Mouse (Mus musculus) ZHBTc4 (cell line): ENCODE data around the gene Cog2.

Experiments used
- DNase-seq: peaks from one replicate; pipeline ENCODE4 v3.0.0-alpha.2; 2011; ENCODE audit warnings: low read depth, low spot score

The Cog2 gene

DNA sequence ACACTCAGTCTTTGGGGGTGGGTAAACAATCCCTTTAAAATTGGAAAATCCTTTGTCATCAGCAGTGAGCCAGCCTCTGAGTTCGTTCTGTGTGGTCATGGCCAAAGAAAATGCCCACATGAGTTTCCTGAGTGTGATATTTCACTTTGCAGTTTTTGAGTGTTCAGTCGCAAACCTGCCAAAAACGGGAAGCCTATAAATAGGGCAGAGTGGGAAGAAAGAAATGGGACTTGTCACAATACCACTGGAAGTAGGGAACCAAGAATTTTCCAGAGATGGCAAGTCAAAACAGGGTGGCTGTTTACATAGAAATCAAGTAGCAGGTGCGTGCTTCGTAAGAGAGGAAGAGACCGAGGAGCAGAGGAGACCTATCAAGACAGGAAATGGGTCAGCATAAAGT lies 4.0 kb upstream of the Cog2 start:
- no peak for DNase-seq

DNA sequence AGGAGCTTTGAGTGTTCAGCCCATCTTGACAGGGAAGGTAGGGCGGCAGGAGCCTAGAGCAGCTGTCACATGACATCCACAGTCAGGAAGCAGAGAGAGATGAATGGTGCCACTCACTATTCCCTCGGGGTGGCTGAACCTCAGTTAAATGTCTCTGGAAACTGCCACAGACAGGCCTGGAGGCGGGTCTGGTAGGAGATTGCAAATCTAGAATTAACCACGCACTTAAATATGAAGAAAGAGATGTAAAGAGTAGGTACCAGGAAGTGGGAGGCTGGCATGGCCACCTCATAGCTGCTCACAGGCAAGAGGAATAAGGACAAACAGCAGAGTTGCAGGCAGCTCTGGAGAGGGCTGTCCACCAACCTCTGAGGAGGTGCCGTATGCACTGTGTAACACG lies 3.4 kb upstream of the Cog2 start:
- no peak for DNase-seq

DNA sequence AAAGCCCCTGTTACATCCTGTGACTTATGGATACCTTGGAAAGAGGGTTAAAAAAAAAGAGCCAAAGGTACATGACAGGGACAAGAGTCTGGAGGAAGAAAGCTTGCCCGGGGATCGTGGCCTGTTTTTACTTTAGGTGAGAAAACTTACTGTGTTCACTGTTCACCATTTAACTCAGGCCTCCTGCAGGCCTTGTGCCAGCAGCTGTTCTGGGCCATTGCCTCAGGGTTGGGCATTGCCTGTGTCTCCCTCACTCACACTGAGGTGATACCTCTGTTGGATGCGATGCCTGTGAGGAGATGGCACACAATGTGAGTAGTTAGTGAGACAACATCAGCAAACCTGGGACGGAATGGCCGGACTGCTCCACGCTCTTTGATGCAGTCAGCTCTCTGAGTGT lies 1.4 kb downstream of the Cog2 start:
- DNase-seq: no peak

DNA sequence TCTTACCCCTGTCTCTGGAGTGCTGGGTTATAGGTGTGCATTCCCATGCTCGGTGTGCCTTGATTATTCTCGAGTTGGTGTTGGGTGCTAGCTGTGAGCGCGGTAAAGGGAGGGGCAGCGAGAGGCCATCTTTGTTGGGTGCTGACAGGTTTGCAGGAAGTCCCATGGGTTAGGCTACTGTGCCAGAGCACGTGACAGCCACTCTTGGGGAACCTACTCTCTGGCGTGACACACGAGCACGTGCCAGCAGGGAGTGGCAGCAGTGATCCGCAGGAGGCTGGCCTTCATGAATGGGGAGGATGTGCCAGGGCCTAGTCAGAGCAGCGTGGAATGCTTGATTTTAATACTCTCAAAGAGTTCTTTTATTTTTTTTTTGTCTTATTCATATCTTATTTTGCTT lies 5.7 kb downstream of the Cog2 start:
- no peak for DNase-seq

DNA sequence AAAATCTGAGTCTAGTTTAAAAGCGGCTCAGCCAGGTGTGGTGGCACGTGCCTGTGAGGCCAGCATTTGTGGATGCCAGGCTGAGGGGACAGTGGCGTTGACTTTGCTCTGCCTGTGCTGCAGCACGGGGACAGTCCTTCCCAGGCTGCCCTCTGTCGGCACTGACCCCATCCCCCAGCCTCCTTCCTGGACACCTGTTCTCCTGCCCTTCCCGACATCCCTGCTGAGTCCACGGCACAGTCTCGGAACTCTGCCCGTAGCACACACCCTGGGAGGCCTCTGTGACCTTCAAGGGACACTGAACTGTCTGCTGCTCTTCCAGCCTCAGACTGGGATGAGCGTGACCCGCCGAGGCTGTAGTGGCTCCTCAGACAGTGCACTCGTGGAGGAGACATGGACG lies 9.5 kb downstream of the Cog2 start:
- no peak for DNase-seq

DNA sequence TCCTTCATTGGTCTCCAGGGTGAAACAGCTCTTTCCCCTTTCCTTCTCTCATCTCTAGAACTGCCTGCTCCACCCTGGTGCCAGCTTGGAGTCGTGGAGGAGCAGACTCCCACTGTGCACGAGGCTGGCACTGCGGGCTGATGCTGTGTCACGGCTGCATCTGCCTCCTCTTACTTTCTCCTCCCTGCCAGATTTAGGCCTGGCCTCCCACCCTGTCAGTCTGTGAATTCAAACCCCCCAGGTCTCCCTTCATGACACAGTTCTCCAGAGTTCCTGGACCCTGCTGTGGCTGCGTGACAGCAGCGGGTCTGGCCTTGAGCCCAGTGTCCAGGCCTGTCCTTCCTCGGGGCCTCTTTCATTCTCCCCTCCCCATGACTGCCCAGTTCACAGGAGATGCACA lies 10.0 kb downstream of the Cog2 start:
- DNase-seq: no peak

DNA sequence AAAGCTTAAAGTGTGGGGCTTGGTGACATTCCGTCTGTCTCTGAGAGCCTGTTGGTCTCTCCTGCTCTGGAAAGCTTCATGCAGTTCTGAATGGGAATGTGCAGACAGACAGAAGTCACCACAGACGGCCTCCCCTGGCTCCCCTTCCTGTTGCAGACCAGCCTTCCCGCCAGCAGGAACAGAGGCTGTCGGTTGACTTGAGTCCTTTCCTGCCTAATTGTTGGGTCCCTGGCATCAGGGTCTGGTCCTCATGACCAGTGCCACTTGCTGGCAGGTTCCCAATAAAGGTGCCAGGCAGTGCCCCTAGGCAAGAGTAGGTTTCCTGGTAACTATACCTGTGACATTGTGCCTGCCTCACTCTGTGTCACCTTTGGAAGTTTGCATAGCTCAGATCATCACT lies 10.4 kb downstream of the Cog2 start:
- no peak for DNase-seq

DNA sequence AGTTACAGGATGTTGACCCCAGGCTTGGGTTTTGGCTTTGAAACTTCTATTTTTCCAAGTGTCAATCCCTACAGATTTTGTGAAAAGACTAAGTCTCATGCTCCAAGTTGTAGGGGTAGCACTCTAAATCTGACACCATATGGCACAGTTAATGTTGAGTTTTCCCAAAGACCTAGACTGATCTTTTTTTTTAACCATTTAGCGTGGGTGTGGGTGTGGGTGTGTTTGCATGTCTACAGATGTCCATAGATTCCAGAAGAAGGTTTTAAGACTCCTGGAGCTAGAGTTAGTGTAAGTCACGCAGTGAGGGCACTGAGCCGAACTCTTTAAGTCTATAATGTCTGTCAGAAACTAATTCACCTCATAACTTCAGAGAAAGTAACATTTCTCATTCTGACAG lies 12.1 kb downstream of the Cog2 start:
- no peak for DNase-seq

DNA sequence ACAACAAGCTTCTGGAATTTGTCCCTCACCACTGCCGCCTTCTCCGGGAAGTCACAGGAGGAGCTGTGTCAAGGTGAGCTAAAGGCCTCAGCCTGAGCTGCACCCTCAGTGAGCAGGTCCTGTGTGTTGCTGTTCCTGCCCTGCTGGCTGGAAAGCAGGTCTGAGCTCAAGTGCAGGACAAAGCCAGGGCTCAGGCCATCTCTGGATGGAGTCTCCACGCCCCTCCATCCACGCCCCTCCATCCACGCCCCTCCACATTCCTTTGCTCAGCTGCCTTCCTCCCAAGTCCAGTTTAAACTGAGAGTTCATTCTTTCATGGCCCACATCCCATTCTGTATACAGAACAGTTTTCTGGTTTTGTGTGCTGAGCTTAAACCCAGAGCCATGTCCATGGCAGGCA lies 14.9 kb downstream of the Cog2 start:
- peak; percentile 88 for DNase-seq

DNA sequence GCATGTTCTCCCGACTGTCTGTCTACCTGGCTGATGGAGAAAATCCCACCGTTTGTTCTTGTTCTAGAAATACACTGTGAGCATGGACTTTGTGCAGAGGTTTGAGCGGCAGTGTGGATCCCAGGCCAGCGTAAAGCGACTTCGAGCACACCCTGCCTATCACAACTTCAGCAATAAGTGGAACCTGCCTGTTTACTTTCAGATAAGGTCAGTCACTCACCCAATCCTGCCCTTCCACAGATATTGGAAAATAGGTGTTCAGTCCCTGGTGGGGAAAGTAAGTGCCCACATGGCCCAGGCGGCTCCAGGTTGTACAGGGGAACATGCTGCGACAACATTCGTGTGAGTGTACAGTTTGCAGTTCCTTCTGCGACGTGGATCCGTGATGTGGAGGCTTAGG lies 20.3 kb downstream of the Cog2 start:
- no peak for DNase-seq

DNA sequence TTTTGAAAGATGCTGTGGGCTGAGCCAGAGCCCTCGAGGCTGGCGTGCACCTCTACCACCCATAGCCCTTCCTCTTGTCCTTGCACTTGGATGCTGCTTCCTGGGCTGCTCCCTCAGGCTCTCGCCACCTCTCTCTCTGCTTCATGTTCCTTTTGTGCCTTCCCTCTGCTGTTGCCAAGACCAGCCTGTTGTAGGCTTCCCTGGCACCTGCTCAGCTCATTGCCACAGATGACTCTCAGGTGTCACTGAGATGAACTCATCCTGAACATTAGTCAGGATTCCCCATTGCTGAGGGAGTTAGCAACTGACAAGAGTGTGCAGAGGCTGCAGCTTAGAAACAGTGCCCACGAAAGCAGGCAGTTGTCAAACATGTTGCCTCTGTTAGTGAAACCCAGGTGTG lies 21.4 kb downstream of the Cog2 start:
- no peak for DNase-seq

DNA sequence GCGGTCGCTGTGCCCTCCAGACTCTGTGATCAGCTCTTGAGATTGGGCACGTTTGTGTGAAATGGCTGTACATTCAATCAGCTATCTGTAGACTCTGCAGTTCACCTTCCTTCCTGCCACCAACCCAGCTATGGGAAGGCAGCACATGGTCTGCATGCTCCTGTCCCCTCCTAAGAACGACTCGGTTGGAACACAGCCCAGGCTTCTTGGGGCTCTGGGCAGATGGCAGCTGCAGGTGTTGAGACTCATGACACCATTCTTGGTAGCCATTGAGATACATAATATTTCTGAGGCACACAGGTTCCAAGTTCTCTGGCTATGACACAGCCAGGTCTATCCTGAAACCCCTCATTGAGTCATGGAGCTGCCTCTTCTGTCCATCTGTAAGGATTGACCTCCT lies 22.7 kb downstream of the Cog2 start:
- no peak for DNase-seq

DNA sequence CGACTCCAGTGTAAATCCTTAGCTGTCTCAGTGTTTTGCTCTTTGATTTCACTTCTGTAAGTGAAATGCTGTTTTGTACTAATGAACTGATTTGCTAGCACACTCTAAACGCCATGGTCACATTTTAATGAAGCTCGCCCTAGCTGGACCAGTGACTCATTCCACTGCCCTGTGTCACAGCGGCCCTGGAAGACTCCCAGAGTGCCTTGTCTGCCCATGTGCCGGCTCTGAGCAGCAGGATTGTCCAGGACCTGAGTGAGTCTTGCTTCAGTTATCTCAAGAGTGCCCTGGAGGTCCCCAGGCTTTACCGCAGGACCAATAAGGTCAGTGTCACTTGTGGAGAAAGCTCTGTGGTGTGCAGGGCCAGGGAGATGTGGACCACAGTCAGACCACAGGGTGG lies 25.8 kb downstream of the Cog2 start:
- DNase-seq: no peak

DNA sequence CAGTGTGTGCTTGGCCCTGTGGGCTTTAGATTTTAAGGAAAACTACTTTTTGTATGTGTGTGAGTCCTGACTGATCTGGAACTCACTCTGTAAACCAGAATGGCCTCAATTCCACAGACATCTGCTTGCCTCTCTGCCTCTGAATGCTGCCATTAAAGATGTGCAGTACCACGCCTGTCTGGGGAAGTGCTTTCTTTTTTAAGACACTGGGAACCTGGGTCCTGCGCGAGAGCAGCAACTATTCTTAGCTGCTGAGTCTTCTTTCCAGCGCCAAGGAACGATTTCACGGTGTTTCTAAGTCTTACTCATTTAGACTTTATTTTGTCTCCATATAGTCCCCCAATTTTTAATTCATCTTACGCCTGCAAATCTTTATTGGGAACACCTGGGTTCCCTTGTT lies 26.2 kb downstream of the Cog2 start:
- DNase-seq: no peak

DNA sequence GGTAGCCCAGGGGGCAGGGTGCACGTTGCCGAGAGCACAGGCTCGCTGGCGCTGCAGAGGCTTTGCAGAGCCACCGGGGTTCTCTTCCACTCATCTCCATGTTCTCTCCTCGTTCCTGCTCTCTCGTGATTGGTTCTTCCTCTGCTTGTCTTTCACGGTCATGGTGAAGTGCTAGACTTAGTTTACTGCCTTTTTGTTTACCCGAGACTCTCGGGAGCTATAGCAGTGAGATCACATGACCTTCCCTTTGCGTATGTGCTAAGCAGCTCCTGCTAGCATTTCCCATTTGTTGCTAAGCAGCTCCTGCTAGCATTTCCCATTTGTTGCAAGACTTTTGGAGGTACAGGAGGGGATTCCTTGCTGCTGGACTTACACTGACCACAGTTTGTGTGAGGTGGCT lies 26.7 kb downstream of the Cog2 start:
- DNase-seq: no peak

DNA sequence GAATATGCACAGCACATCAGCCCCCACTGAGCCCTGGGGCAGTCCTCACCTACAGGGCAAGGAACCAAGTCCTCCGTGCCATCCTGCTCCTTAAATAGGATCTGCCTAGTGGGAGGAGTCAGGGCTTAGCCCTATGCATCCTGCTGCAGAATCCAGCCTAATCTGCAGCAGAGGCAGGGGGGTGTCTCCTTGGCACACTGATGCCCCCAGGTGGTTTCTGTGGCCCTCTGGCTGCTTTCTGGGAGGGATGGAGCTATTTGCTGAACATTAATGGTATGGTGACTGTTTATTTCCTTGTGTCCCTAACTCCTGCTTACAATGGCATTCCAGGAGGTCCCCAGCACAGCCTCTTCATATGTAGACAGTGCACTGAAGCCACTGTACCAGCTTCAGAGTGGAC lies 27.6 kb downstream of the Cog2 start:
- no peak for DNase-seq

DNA sequence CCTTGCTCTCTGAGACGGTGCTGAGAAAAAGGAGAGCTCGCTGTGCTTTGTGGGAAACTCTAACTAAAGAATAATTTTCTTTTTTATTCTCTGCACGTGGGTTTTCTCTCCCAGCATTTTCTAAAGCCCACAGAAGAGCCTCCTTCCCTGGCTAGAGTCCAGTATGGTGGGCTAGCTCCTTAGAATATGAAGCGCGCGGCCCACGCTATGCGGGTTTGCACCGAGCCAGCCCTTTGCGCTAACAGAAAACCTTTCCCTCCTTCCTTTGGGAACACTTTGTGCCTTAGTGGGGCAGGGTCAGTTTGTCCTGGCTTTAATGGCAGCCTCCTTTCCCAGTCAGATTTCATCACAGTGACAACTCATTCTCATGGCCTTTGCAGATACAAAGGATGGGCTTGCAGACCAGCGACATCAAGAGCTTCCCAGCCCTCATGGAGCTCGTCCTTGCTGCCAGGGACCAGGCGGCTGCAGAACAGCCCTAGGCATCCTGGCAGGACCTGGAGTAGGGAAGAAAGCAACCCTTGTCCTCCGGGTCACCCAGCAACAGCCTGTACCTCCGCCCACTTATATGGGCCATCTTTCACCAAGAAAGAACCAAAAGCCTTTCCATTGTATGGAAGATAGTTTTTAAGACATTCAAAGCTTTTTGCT lies 30.6 kb downstream of the Cog2 start:
- DNase-seq: no peak

DNA sequence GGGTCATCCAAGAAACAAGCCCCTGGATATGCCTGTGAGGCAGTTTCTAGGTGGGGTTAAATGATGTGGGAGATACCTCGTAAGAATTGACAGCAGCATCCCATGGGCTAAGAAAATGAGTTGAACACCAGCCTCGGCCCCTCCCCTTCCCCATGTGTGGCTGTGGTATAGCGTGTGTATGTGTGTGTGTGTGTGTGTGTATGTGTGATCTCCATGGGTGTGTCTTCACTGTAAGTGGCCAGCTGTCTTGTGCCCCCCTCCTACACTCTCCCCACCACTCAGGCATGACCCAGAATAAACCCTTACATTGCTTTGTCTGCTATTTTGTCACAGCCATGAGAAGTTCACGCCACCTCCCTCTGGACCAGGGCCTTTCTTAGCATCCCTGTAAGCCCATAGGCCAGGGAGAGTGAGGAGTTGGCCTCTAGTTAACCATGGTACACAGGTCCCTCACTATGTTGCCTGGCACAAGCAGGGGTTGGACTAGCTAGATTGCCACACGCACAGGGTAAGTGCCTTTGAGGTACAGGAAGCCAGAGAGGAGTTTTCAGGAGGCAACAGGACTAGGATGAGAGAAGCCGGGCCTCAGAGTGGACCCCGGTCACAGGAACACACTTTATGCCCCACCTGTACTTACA lies 34.7 kb downstream of the Cog2 start:
- DNase-seq: no peak

DNA sequence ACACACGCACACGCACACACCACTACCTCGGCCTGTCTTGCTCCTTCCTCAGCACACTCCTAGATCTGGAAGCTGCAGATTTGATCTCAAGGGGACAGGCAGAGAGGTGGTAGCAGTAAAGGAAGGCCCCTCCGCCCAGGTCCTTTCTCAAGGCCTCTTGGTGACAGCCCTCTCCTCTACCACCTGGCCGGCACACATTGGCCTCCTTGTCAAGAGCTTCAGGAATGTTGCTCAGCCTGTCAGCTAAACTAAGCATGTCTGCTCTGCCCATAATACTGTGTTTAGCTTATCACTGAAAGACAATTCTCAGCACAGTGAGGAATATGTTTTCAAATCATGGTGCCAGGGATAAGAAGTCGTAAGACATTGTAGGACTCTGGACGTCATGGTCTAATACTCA lies 35.6 kb downstream of the Cog2 start:
- no peak for DNase-seq

DNA sequence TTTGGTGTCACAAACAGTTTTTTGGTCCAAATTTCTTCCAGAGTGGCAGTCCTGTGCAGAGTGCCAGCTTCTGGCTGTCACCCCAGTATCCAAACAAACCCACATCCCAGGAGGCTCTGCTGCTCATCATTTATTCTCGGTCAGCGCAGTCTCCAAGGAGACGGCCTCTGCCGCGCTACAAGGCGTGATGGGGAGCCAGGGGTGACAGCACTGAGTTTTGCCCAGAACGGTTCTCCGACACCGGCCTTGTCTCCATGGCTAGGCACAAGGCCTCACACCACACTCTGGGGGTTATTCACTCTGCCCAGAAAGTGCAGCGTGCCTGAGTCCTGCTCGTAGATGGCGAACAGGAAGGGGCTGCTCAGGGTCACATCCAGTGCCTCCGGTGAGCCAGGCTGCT lies 36.1 kb downstream of the Cog2 start:
- no peak for DNase-seq

DNA sequence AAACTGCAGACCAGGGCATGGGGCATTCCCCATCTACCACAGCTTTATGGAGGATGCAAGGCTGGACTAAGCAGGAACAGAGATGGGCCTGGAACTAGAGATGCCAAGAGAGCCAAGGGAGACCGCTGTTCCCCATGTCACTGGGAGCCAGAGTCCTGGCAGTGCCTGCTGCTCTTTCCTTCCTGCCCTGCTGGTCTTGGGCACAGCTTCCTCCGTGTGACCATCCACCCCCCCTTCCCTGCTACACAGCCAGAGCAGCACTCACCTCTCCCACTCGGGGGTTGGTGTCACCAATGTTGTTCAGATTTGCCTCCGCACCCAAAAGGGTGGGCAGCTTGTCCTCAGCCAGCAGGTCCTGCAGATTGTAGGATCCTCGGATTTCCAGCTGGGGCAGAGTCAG lies 36.9 kb downstream of the Cog2 start:
- DNase-seq: no peak

DNA sequence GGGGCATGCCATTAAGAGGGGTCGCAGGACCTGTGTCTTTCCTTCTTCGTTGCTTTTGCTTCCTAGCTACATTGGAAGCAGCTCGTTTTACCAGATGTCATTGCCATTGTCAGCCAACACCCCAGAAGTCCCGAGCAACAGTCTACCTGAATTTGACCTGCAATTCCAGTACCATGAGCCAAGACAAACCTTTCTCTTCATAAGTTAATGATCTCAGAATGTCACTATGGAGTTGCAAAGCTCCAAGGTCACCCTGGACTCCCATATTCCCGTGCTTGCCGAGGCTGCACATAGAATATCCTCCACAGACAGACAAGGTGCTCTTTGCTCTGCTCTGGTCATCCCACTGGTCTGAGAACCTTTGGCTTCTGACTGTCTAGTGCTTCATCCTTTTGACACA lies 46.6 kb downstream of the Cog2 start:
- DNase-seq: no peak

DNA sequence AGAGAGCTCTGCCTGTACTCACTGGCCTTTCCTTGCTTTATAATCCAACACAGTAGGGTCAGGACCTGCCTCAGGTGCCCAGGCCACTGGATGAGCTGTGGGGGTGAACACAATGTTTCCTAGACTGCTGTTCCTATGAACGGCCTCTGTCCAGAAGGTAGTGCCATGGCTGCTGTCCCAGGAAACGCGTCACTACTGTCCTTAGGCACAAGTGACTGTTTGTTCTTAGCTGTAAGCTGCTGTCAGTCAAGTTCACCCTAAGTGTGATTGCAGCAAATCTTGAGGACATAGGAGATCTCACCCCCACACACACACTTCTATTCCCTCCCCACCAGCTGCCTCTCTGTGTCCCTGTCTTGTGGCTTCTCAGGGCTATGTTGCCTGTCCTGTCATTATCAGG lies 47.0 kb downstream of the Cog2 start:
- no peak for DNase-seq

DNA sequence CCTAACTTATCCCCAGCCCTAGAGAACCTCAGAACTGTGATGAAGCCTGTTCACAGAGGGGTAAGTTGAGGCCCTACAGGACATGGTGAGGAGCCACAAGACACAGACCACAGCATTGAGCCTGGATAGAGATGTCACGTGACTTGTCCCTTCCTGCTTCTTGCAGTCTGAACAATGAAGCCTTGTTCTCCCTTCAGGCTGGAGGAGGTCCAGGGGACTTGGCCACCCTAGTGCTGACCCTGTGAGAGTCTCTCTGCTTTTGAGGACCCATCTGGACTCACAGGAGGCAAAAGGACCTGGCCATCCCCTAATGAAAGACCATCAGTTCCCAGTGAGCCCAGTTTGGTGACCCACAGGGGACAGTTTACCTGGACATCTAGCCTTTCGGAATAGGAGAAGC lies 48.5 kb downstream of the Cog2 start:
- no peak for DNase-seq
